9 mouse cellular contexts compared by ENCODE assay signal in genomic region chr9:53829866-53830209, GRCm38 (mm10). TPM values are rescaled to one million over a fixed set of nuclear protein-coding genes. Genes with fewer than 3 reads are reported as not detected.
DNase-seq lines count a peak whose midpoint lies in the region; ATAC-seq and TF ChIP-seq lines count a peak whose summit lies in the region.
"Had no signal": no experiment of that assay in that cellular context is flagged by ENCODE, and none has a peak within 500 bp of the region (broad histone marks: within the 10 kb centered on the region; RNA-seq: fewer than 3 reads in every experiment).

No protein-coding gene starts in this region.

- no peak for TF ChIP-seq POLR2A in ES-Bruce4 (IDR thresholded peaks at IDR 0.05; ENCODE audit: insufficient read depth, low read length)

- no peaks in the 10 kb centered on the region for H3K27me3 ChIP-seq in ES-Bruce4 (ENCODE audit: control insufficient read depth, insufficient read depth, low read length, poor library complexity, severe bottlenecking)
- H3K27me3 ChIP-seq in heart, embryonic 14.5 days (ENCODE audit: control insufficient read depth, insufficient read depth, low read length) = 0 out of 2 replicates have a peak, but pooled peaks cover 4% of the 10 kb centered on the region
- H3K27me3 ChIP-seq in liver, embryonic 15.5 days = 0 out of 2 replicates have a peak, but pooled peaks cover 4% of the 10 kb centered on the region

- no peaks in the 10 kb centered on the region for H3K9me3 ChIP-seq in ES-Bruce4 (replicated peaks; ENCODE audit: control insufficient read depth, insufficient read depth, low read length, poor library complexity, severe bottlenecking)
- no peaks in the 10 kb centered on the region for H3K9me3 ChIP-seq in heart, embryonic 14.5 days (ENCODE audit: control insufficient read depth, low read length)
- no peaks in the 10 kb centered on the region for H3K9me3 ChIP-seq in liver, embryonic 15.5 days (replicated peaks)

- peak overlapping the region; percentile 79 for H3K4me3 ChIP-seq in ES-Bruce4 (ENCODE audit: low read depth, low read length)
- H3K4me3 ChIP-seq in heart, embryonic 14.5 days (ENCODE audit: control insufficient read depth in 1 of 2, insufficient read depth in 1 of 2, low read depth in 1 of 2, low read length in 2 of 2) = peak overlapping the region; percentile 38 to 47
- peak overlapping the region; percentile 36 for H3K4me3 ChIP-seq in liver, embryonic 15.5 days (replicated peaks)

- no peak for ATAC-seq in heart, embryonic 14.5 days (ENCODE audit: insufficient number of reproducible peaks, insufficient read depth, low FRiP score, low read depth)
- ATAC-seq in liver, embryonic 15.5 days (ENCODE audit: insufficient read depth) = no peak

- DNase-seq in gastrocnemius, adult 18-20 months (ENCODE audit: low spot score) = peak; percentile 2
- no peak for DNase-seq in gastrocnemius, postnatal 10 days
- no peak for DNase-seq in right cerebral cortex, postnatal 25 days
- no peak for DNase-seq in adrenal gland, adult (ENCODE audit: inconsistent age in 2 of 2, low spot score in 1 of 2)
- no peak for DNase-seq in layer of hippocampus, postnatal 10 days (ENCODE audit: low spot score in 2 of 2)

- WGBS in heart, embryonic 14.5 days = 13% methylated on average over 2 of the region's 2 CpGs
- 26% methylated on average over 2 of the region's 2 CpGs for WGBS in liver, embryonic 15.5 days (ENCODE audit: insufficient replicate concordance)

- H3K36me3 ChIP-seq in ES-Bruce4 (ENCODE audit: control insufficient read depth, insufficient read depth, low read length, poor library complexity, severe bottlenecking) = no peaks in the 10 kb centered on the region
- H3K36me3 ChIP-seq in heart, embryonic 14.5 days (ENCODE audit: control insufficient read depth, insufficient read depth, low read length) = no peaks in the 10 kb centered on the region
- no peaks in the 10 kb centered on the region for H3K36me3 ChIP-seq in liver, embryonic 15.5 days (replicated peaks)

- no peak overlapping the region for H3K27ac ChIP-seq in ES-Bruce4 (ENCODE audit: insufficient read depth, low read length)
- no peak overlapping the region for H3K27ac ChIP-seq in heart, embryonic 14.5 days (replicated peaks in 1 of 2; ENCODE audit: control insufficient read depth in 1 of 2, insufficient read depth in 1 of 2, low read depth in 2 of 2, low read length in 2 of 2)
- no peak overlapping the region for H3K27ac ChIP-seq in liver, embryonic 15.5 days (replicated peaks)

- H3K4me2 ChIP-seq in heart, embryonic 14.5 days (ENCODE audit: low read length) = peak overlapping the region; percentile 68
- H3K4me2 ChIP-seq in liver, embryonic 15.5 days = peak overlapping the region; percentile 51

- H3K4me1 ChIP-seq in ES-Bruce4 (ENCODE audit: control insufficient read depth, insufficient read depth, low read length) = no peaks in the 10 kb centered on the region
- peaks cover 0 to 3% of the 10 kb centered on the region in 2 experiments; a peak in 1 of 4 replicates for H3K4me1 ChIP-seq in heart, embryonic 14.5 days (ENCODE audit: control insufficient read depth in 2 of 2, insufficient read depth in 2 of 2, low read length in 2 of 2)
- H3K4me1 ChIP-seq in liver, embryonic 15.5 days (replicated peaks) = peaks cover 4% of the 10 kb centered on the region

- TF ChIP-seq CTCF in ES-Bruce4 (IDR thresholded peaks at IDR 0.05; ENCODE audit: low read depth, low read length) = no peak

- no peak for TF ChIP-seq EP300 in ES-Bruce4 (IDR thresholded peaks at IDR 0.05; ENCODE audit: insufficient read depth, low read depth, low read length)

- H3K9ac ChIP-seq in ES-Bruce4 (ENCODE audit: low read depth, poor library complexity, severe bottlenecking) = peak overlapping the region; percentile 84
- H3K9ac ChIP-seq in heart, embryonic 14.5 days (ENCODE audit: low read length) = peak overlapping the region; percentile 72
- H3K9ac ChIP-seq in liver, embryonic 15.5 days = 0 out of 2 replicates have a peak overlapping the region, but pooled peaks have one; percentile 21

RNA-seq across cellular contexts. Expression of gene Sln, which starts 20.1 kb away (rescaled TPM):
- total RNA-seq in gastrocnemius, adult 18-20 months (2021) = 1 to 10 TPM in 1 of 2 experiments, under 1 TPM in 1; 0.95 to 1.9 TPM
- total RNA-seq in gastrocnemius, postnatal 10 days (2021) = 10 to 100 TPM; 29.0 to 38.3 TPM
- polyA plus RNA-seq in ES-Bruce4 (2011; ENCODE audit: insufficient read depth, insufficient read length, low read depth, missing spikeins) = not detected in 2 replicates
- 131 and 193 TPM in 2 replicates for polyA plus RNA-seq in heart, embryonic 14.5 days (2014; fragmentation: Nextera tagmentation; extraction: Ambion mirVana)
- 6.8 and 12.8 TPM in 2 replicates for polyA plus RNA-seq in liver, embryonic 15.5 days (2015; fragmentation: Nextera tagmentation; extraction: Ambion mirVana)
- total RNA-seq in layer of hippocampus, postnatal 10 days (2021) = under 1 TPM in 1 of 2 experiments, not detected in 1; 0.33 TPM
- polyA plus RNA-seq: C2C12 had no signal

RNA-seq across cellular contexts. Expression of gene Slc35f2, which starts 58.5 kb away (rescaled TPM):
- total RNA-seq in gastrocnemius, adult 18-20 months (2021) = not detected
- under 1 TPM in 1 of 2 experiments, not detected in 1; 0.20 TPM for total RNA-seq in gastrocnemius, postnatal 10 days (2021)
- polyA plus RNA-seq in ES-Bruce4 (2011; ENCODE audit: insufficient read depth, insufficient read length, low read depth, missing spikeins) = 52.8 and 53.7 TPM in 2 replicates
- polyA plus RNA-seq in heart, embryonic 14.5 days (2014; fragmentation: Nextera tagmentation; extraction: Ambion mirVana) = 0.27 and 0.35 TPM in 2 replicates
- 0.26 and 0.33 TPM in 2 replicates for polyA plus RNA-seq in liver, embryonic 15.5 days (2015; fragmentation: Nextera tagmentation; extraction: Ambion mirVana)
- total RNA-seq in layer of hippocampus, postnatal 10 days (2021) = 1 to 10 TPM; 9.4 to 9.8 TPM

Comparison
In these comparisons a context has a peak if more than half of its experiments do, and no peak if none do; other contexts are left out.
1. RNA of gene Sln, which starts 20.1 kb away (total RNA-seq): 29.0 to 38.3 TPM in gastrocnemius, postnatal 10 days; 0.95 to 1.9 TPM in gastrocnemius, adult 18-20 months and 0.33 TPM in layer of hippocampus, postnatal 10 days; every median in the first group is over 10 times any median in the second.
2. H3K9ac ChIP-seq: peak in every context shown above with its lines; median percentile 84 in ES-Bruce4; 72 in heart, embryonic 14.5 days; 21 in liver, embryonic 15.5 days.
3. RNA of gene Slc35f2, which starts 58.5 kb away (total RNA-seq): 9.4 to 9.8 TPM in layer of hippocampus, postnatal 10 days; 0.20 TPM in gastrocnemius, postnatal 10 days and not detected in gastrocnemius, adult 18-20 months; every median in the first group is over 4 times any median in the second.
4. Peak in every context shown above with its lines, with median percentiles within 50 percentile points of each other: H3K4me3 ChIP-seq.